Mouse (Mus musculus) heart, embryonic 13.5 days (tissue): ENCODE data around the gene Cacng3. TPM values are rescaled to one million over a fixed set of nuclear protein-coding genes. Genes with fewer than 3 reads are reported as not detected.

Experiments used
- ATAC-seq: fragments of 200-750 bp; cut with Nextera tagmentation; 2 replicates; pipeline ENCODE4 v1.8.0; 2017; ENCODE audit warnings: moderate TSS enrichment; ENCODE audit not compliant: insufficient number of reproducible peaks, low FRiP score, low TSS enrichment; ENCODE audit errors: extremely low read depth
- H3K27ac ChIP-seq: fragments of 300-500 bp; sonication (generic); replicated peaks from 2 replicates; pipeline ENCODE4 v1.5.1; 2015; ENCODE audit warnings: moderate library complexity, mild to moderate bottlenecking, inconsistent platforms
- H3K27me3 ChIP-seq: fragments of 300-500 bp; sonication (generic); replicated peaks from 2 replicates; pipeline ENCODE4 v1.6.1; 2015; ENCODE audit warnings: mild to moderate bottlenecking, inconsistent platforms
- H3K36me3 ChIP-seq: fragments of 300-500 bp; sonication (generic); 2 replicates; pipeline ENCODE4 v1.6.1; 2015; ENCODE audit warnings: mild to moderate bottlenecking, inconsistent platforms
- H3K4me1 ChIP-seq: fragments of 300-500 bp; sonication (generic); 2 replicates; pipeline ENCODE4 v1.6.1; 2015; ENCODE audit warnings: inconsistent platforms
- H3K4me2 ChIP-seq: fragments of 300-500 bp; sonication (generic); 2 replicates; pipeline ENCODE4 v1.6.1; 2015; ENCODE audit warnings: inconsistent platforms, mild to moderate bottlenecking, moderate library complexity
- H3K4me3 ChIP-seq: fragments of 300-500 bp; sonication (generic); 2 replicates; pipeline ENCODE4 v1.5.1; 2015; ENCODE audit warnings: moderate library complexity, mild to moderate bottlenecking, inconsistent platforms
- H3K9ac ChIP-seq: fragments of 300-500 bp; sonication (generic); 2 replicates; pipeline ENCODE4 v1.6.1; 2015; ENCODE audit warnings: inconsistent platforms, mild to moderate bottlenecking, moderate library complexity
- H3K9me3 ChIP-seq: fragments of 300-500 bp; sonication (generic); 2 replicates; pipeline ENCODE4 v1.6.1; 2016; ENCODE audit warnings: inconsistent platforms
- WGBS: fragments of 180-500 bp; shearing (Covaris S2); methylation state at CpG from one replicate; pipeline ENCODE4 v1.1.7; 2015; ENCODE audit warnings: mixed read lengths; 5-methylcytosine and 5-hydroxymethylcytosine counted together
- polyA plus RNA-seq: library from polyadenylated mRNA; unstranded; fragments of >200 nt; fragmentation: Nextera tagmentation; extraction: Ambion mirVana; gene quantifications from 2 replicates; pipeline ENCODE4 v1.2.1, GENCODE M21; 2015

Gene Cacng3
- polyA plus RNA-seq, result 0.11 TPM in 1 of 2 replicates, not detected in the other

- Histone ChIP-seq H3K27me3 (peaks cover 38% of the 10 kb centered on the region), H3K9me3 (no peaks in the 10 kb centered on the region), H3K4me2 (peak within 1 kb of the TSS; percentile 55), H3K9ac (no peak within 1 kb of the TSS), H3K4me1 (peaks cover 8% of the 10 kb centered on the region), H3K4me3 (peak within 1 kb of the TSS; percentile 16; the same call in 1 of the 2 replicates), H3K27ac (no peak within 1 kb of the TSS), H3K36me3 (no peaks in the 10 kb centered on the region)
- no peak for ATAC-seq
- 7% methylated on average over 13 of the region's 13 CpGs for WGBS
Observed at GRCm38 (mm10) chr7:122670442-122670872, at the start of gene Cacng3. Cacng3 (plus strand) TSS chr7:122670492.

GRCm38 (mm10) chr7:122622125-122622774 is 48.0 kb upstream of the Cacng3 start:
- Histone ChIP-seq H3K27ac (no peak overlapping the region), H3K4me3 (no peak overlapping the region), H3K36me3 (no peaks in the 10 kb centered on the region), H3K4me1 (0 out of 2 replicates have a peak, but pooled peaks cover 7% of the 10 kb centered on the region), H3K4me2 (no peak overlapping the region), H3K27me3 (no peaks in the 10 kb centered on the region), H3K9me3 (no peaks in the 10 kb centered on the region), H3K9ac (no peak overlapping the region)
- ATAC-seq, result no peak
- 34% methylated on average over 9 of the region's 9 CpGs for WGBS

- Histone ChIP-seq H3K4me3 (no peak overlapping the region), H3K9me3 (no peaks in the 10 kb centered on the region), H3K27ac (no peak overlapping the region), H3K4me2 (no peak overlapping the region), H3K36me3 (no peaks in the 10 kb centered on the region), H3K4me1 (peaks cover 7% of the 10 kb centered on the region; the same call in 1 of the 2 replicates), H3K27me3 (no peaks in the 10 kb centered on the region), H3K9ac (no peak overlapping the region)
- no peak for ATAC-seq
- 66% methylated on average over 1 of the region's 1 CpGs for WGBS
Observed at GRCm38 (mm10) chr7:122623753-122624152, 46.5 kb upstream of the Cacng3 start.

GRCm38 (mm10) chr7:122628050-122628449 is 42.2 kb upstream of the Cacng3 start:
- H3K4me2 ChIP-seq, result no peak overlapping the region
- peaks cover 4% of the 10 kb centered on the region; the same call in 1 of the 2 replicates for H3K4me1 ChIP-seq
- WGBS, result 72% methylated on average over 5 of the region's 5 CpGs
- no peak overlapping the region for H3K27ac ChIP-seq
- no peaks in the 10 kb centered on the region for H3K27me3 ChIP-seq
- H3K36me3 ChIP-seq, result no peaks in the 10 kb centered on the region
- H3K9ac ChIP-seq, result no peak overlapping the region
- H3K9me3 ChIP-seq, result no peaks in the 10 kb centered on the region
- no peak overlapping the region for H3K4me3 ChIP-seq
- ATAC-seq, result no peak

- H3K4me3 ChIP-seq, result no peak overlapping the region
- H3K27ac ChIP-seq, result no peak overlapping the region
- ATAC-seq, result no peak
- 83% methylated on average over 2 of the region's 2 CpGs for WGBS
- no peak overlapping the region for H3K9ac ChIP-seq
- no peak overlapping the region for H3K4me2 ChIP-seq
- no peaks in the 10 kb centered on the region for H3K36me3 ChIP-seq
- H3K9me3 ChIP-seq, result no peaks in the 10 kb centered on the region
- peaks cover 4% of the 10 kb centered on the region; the same call in 1 of the 2 replicates for H3K4me1 ChIP-seq
- H3K27me3 ChIP-seq, result no peaks in the 10 kb centered on the region
Observed at GRCm38 (mm10) chr7:122630386-122630785, 39.9 kb upstream of the Cacng3 start.

- no peak overlapping the region for H3K27ac ChIP-seq
- H3K4me2 ChIP-seq, result no peak overlapping the region
- no peak overlapping the region for H3K9ac ChIP-seq
- no peaks in the 10 kb centered on the region for H3K36me3 ChIP-seq
- peaks cover 4% of the 10 kb centered on the region; the same call in 1 of the 2 replicates for H3K4me1 ChIP-seq
- H3K27me3 ChIP-seq, result no peaks in the 10 kb centered on the region
- WGBS, result 70% methylated on average over 3 of the region's 3 CpGs
- H3K4me3 ChIP-seq, result no peak overlapping the region
- no peak for ATAC-seq
- H3K9me3 ChIP-seq, result no peaks in the 10 kb centered on the region
Observed at GRCm38 (mm10) chr7:122631151-122631550, 39.1 kb upstream of the Cacng3 start.

GRCm38 (mm10) chr7:122632946-122633345 is 37.3 kb upstream of the Cacng3 start:
- 62% methylated on average over 5 of the region's 5 CpGs for WGBS
- H3K9me3 ChIP-seq, result no peaks in the 10 kb centered on the region
- no peak overlapping the region for H3K27ac ChIP-seq
- H3K9ac ChIP-seq, result no peak overlapping the region
- ATAC-seq, result no peak
- no peak overlapping the region for H3K4me3 ChIP-seq
- H3K4me1 ChIP-seq, result peaks cover 4% of the 10 kb centered on the region; the same call in 1 of the 2 replicates
- no peaks in the 10 kb centered on the region for H3K27me3 ChIP-seq
- H3K36me3 ChIP-seq, result no peaks in the 10 kb centered on the region
- H3K4me2 ChIP-seq, result no peak overlapping the region

- H3K4me1 ChIP-seq, result 0 out of 2 replicates have a peak, but pooled peaks cover 4% of the 10 kb centered on the region
- no peaks in the 10 kb centered on the region for H3K9me3 ChIP-seq
- H3K9ac ChIP-seq, result no peak overlapping the region
- no peak overlapping the region for H3K27ac ChIP-seq
- ATAC-seq, result no peak
- H3K4me3 ChIP-seq, result no peak overlapping the region
- no peaks in the 10 kb centered on the region for H3K27me3 ChIP-seq
- no peak overlapping the region for H3K4me2 ChIP-seq
- 73% methylated on average over 5 of the region's 5 CpGs for WGBS
- no peaks in the 10 kb centered on the region for H3K36me3 ChIP-seq
Observed at GRCm38 (mm10) chr7:122633463-122633862, 36.8 kb upstream of the Cacng3 start.

GRCm38 (mm10) chr7:122643676-122644075 is 26.6 kb upstream of the Cacng3 start:
- Histone ChIP-seq H3K9me3 (no peaks in the 10 kb centered on the region), H3K4me2 (no peak overlapping the region), H3K9ac (no peak overlapping the region), H3K4me3 (no peak overlapping the region), H3K27me3 (no peaks in the 10 kb centered on the region), H3K27ac (no peak overlapping the region), H3K36me3 (no peaks in the 10 kb centered on the region), H3K4me1 (no peaks in the 10 kb centered on the region)
- ATAC-seq, result no peak
- WGBS, result 82% methylated on average over 8 of the region's 8 CpGs

- no peaks in the 10 kb centered on the region for H3K9me3 ChIP-seq
- no peaks in the 10 kb centered on the region for H3K4me1 ChIP-seq
- no peaks in the 10 kb centered on the region for H3K36me3 ChIP-seq
- no peaks in the 10 kb centered on the region for H3K27me3 ChIP-seq
- no peak overlapping the region for H3K4me3 ChIP-seq
- H3K27ac ChIP-seq, result no peak overlapping the region
- WGBS, result 77% methylated on average over 9 of the region's 10 CpGs
- no peak for ATAC-seq
- H3K4me2 ChIP-seq, result no peak overlapping the region
- H3K9ac ChIP-seq, result no peak overlapping the region
Observed at GRCm38 (mm10) chr7:122649306-122649705, 21.0 kb upstream of the Cacng3 start.

- 65% methylated on average over 3 of the region's 3 CpGs for WGBS
- Histone ChIP-seq H3K4me3 (no peak overlapping the region), H3K27ac (no peak overlapping the region), H3K9me3 (no peaks in the 10 kb centered on the region), H3K4me1 (no peaks in the 10 kb centered on the region), H3K9ac (no peak overlapping the region), H3K4me2 (no peak overlapping the region), H3K27me3 (no peaks in the 10 kb centered on the region), H3K36me3 (no peaks in the 10 kb centered on the region)
- no peak for ATAC-seq
Observed at GRCm38 (mm10) chr7:122652523-122652922, 17.8 kb upstream of the Cacng3 start.

- H3K27me3 ChIP-seq, result no peaks in the 10 kb centered on the region
- no peaks in the 10 kb centered on the region for H3K36me3 ChIP-seq
- no peaks in the 10 kb centered on the region for H3K9me3 ChIP-seq
- H3K4me2 ChIP-seq, result no peak overlapping the region
- no peak overlapping the region for H3K4me3 ChIP-seq
- no peaks in the 10 kb centered on the region for H3K4me1 ChIP-seq
- 85% methylated on average over 3 of the region's 3 CpGs for WGBS
- no peak overlapping the region for H3K27ac ChIP-seq
- no peak overlapping the region for H3K9ac ChIP-seq
- ATAC-seq, result no peak
Observed at GRCm38 (mm10) chr7:122656671-122657070, 13.6 kb upstream of the Cacng3 start.
